Mouse (Mus musculus): ENCODE data around the gene Ngf. TPM values are rescaled to one million over a fixed set of nuclear protein-coding genes. Genes with fewer than 3 reads are reported as not detected.

The Ngf gene
- polyA plus RNA-seq, 1 experiment from 2014 or later, result 0.92 TPM

DNA sequence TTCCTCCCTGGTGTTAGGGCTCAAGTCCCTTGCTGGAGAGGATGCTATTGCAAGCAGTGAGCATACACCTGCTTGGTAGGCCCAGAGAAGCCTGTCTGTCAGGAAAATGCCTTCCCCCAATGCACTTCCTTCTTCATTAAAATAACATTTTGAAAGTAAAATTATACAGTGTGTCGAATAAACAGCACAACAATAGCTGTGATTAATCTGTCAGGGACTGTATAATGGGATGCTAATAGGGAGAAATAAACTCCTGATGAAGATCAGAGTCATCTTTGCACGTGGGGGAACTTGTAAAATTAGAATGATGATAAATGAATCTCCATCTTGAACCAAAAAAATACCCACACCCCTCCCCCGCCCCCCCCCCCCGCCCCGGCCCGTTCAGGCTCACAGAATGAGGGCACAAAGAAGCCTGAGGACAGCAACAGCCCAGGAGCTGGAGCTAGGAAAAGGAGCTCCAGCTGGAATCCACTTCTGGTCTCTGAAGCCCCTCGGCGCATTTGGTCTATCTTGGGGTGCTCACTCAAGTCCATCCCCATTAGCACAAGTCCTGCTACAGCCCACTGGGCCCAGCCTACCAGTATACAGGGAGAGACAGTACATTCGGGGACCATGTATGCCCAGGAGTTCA lies 6.9 kb upstream of the Ngf start:
- no peak for ATAC-seq
- WGBS (ENCODE audit: insufficient replicate concordance), result 49% methylated on average over 8 of the region's 9 CpGs
- TF ChIP-seq EP300 (IDR thresholded peaks at IDR 0.05; ENCODE audit: low read depth), result no peak
- no peak for TF ChIP-seq CTCF (IDR thresholded peaks at IDR 0.05; ENCODE audit: low read depth)
- Histone ChIP-seq H3K9ac (replicated peaks) (no peak overlapping the region), H3K4me2 (ENCODE audit: low read depth, low read length) (no peak overlapping the region), H3K27me3 (ENCODE audit: insufficient read depth, low read length) (no peaks in the 10 kb centered on the region), H3K4me1 (ENCODE audit: insufficient read depth) (no peaks in the 10 kb centered on the region), H3K9me3 (ENCODE audit: low read length) (no peaks in the 10 kb centered on the region), H3K36me3 (replicated peaks; ENCODE audit: insufficient read depth, low read length) (no peaks in the 10 kb centered on the region), H3K27ac (ENCODE audit: low read depth) (no peak overlapping the region), H3K4me3 (ENCODE audit: low read depth, low read length) (no peak overlapping the region)
- DNase-seq, result no peak

DNA sequence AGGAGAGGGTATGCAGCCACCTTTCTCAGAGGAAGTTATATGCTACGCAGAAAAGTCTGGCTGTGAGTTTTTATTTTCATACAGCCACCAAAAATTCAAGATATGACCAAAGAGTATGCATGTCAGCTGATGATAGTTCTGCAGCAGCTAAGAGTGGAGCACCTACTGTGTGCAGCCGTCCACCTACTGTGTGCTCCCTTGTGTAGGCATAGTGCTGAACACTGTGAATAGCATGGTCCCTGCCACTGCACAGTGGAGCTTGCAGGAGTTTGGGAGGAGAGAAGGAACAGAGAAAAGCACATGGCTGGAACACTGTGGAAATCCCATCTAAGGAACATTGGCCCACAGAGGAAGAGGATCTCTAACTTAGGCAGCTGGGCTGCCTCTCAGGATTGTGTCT lies 6.4 kb upstream of the Ngf start:
- Histone ChIP-seq H3K4me3 (ENCODE audit: low read depth, low read length) (no peak overlapping the region), H3K9me3 (ENCODE audit: low read length) (no peaks in the 10 kb centered on the region), H3K27me3 (ENCODE audit: insufficient read depth, low read length) (no peaks in the 10 kb centered on the region), H3K27ac (ENCODE audit: low read depth) (no peak overlapping the region), H3K36me3 (replicated peaks; ENCODE audit: insufficient read depth, low read length) (no peaks in the 10 kb centered on the region), H3K4me1 (ENCODE audit: insufficient read depth) (no peaks in the 10 kb centered on the region), H3K9ac (replicated peaks) (no peak overlapping the region), H3K4me2 (ENCODE audit: low read depth, low read length) (no peak overlapping the region)
- TF ChIP-seq CTCF (IDR thresholded peaks at IDR 0.05; ENCODE audit: low read depth), result no peak
- no peak for DNase-seq
- WGBS (ENCODE audit: insufficient replicate concordance), result 68% methylated on average over 2 of the region's 2 CpGs
- ATAC-seq, result no peak

DNA sequence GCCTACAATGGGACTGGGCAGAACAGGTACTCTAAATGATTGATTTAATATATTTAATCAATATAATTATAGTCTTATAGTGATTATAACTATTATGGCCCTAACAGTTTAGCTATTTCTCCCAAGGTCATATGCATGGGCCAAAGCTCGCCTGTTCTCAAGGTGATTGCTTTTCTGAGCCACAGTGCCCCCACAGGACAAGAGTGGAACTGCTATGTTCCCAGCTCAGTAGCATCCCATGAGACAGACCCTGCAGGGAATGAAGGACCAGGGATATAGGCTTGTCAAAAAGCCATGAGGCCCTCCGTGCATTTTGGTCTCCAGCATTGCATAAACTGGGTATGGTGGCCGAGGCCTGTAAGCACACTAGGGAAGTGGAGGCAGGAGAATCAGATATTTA lies 3.1 kb upstream of the Ngf start:
- Histone ChIP-seq H3K9ac (replicated peaks) (no peak overlapping the region), H3K9me3 (ENCODE audit: low read length) (no peaks in the 10 kb centered on the region), H3K27ac (ENCODE audit: low read depth) (no peak overlapping the region), H3K4me2 (ENCODE audit: low read depth, low read length) (no peak overlapping the region), H3K36me3 (replicated peaks; ENCODE audit: insufficient read depth, low read length) (no peaks in the 10 kb centered on the region), H3K27me3 (ENCODE audit: insufficient read depth, low read length) (peaks cover 17% of the 10 kb centered on the region), H3K4me3 (ENCODE audit: low read depth, low read length) (no peak overlapping the region), H3K4me1 (ENCODE audit: insufficient read depth) (no peaks in the 10 kb centered on the region)
- no peak for ATAC-seq
- TF ChIP-seq EP300 (IDR thresholded peaks at IDR 0.05; ENCODE audit: low read depth) (no peak), CTCF (IDR thresholded peaks at IDR 0.05; ENCODE audit: low read depth) (peak; percentile 76)
- 19% methylated on average over 3 of the region's 3 CpGs for WGBS (ENCODE audit: insufficient replicate concordance)
- DNase-seq, result peak; percentile 49

DNA sequence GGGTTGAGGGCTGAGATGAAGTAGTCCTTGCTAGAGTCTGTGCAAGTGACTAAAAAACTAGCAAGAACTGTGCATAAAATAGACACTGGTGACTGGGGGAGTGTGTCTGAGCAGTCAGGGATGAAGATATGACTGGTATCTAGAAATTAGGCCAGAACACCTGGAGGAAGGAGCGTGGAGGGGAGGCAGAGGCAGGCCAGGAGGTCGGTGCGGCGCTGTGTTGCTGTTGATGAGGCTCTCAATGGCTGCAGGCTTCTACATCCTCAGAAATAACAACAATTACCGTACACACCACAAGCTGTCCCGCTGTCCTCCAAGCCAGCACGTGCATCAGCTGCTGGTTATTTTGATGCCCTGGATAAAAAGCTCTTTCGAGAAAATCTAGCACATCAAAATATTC lies 2.6 kb upstream of the Ngf start:
- DNase-seq (no peak), ATAC-seq (no peak)
- no peak overlapping the region for H3K4me2 ChIP-seq (ENCODE audit: low read depth, low read length)
- TF ChIP-seq CTCF (IDR thresholded peaks at IDR 0.05; ENCODE audit: low read depth) (no peak), EP300 (IDR thresholded peaks at IDR 0.05; ENCODE audit: low read depth) (no peak)
- 76% methylated on average over 8 of the region's 8 CpGs for WGBS (ENCODE audit: insufficient replicate concordance)
- H3K4me1 ChIP-seq (ENCODE audit: insufficient read depth), result no peaks in the 10 kb centered on the region
- H3K27me3 ChIP-seq (ENCODE audit: insufficient read depth, low read length), result peaks cover 17% of the 10 kb centered on the region
- no peak overlapping the region for H3K4me3 ChIP-seq (ENCODE audit: low read depth, low read length)
- no peak overlapping the region for H3K27ac ChIP-seq (ENCODE audit: low read depth)
- no peaks in the 10 kb centered on the region for H3K36me3 ChIP-seq (replicated peaks; ENCODE audit: insufficient read depth, low read length)
- H3K9ac ChIP-seq (replicated peaks), result no peak overlapping the region
- no peaks in the 10 kb centered on the region for H3K9me3 ChIP-seq (ENCODE audit: low read length)

DNA sequence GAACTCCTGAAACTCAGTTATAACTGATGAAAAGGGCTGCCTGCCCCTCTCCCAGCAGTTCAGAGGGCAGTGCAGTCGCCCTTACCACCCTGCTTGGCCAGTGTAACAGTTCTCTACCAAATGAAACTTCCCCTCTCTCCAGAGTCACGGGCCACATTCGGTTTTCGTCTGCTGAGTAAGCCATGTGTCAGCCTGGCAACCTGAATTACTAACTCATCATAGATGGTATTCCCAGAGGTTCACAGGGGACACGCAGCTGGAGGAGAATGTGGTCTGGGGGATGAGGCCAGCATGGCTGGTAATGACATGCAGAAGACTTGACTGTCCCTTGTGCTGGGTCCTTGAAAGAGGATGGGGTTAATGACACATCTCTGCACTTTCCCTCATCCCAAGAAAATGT lies 1.5 kb downstream of the Ngf start:
- 54% methylated on average over 5 of the region's 5 CpGs for WGBS (ENCODE audit: insufficient replicate concordance)
- no peaks in the 10 kb centered on the region for H3K36me3 ChIP-seq (replicated peaks; ENCODE audit: insufficient read depth, low read length)
- no peaks in the 10 kb centered on the region for H3K9me3 ChIP-seq (ENCODE audit: low read length)
- H3K4me3 ChIP-seq (ENCODE audit: low read depth, low read length), result no peak overlapping the region
- H3K27ac ChIP-seq (ENCODE audit: low read depth), result no peak overlapping the region
- TF ChIP-seq CTCF (IDR thresholded peaks at IDR 0.05; ENCODE audit: low read depth), result no peak
- TF ChIP-seq EP300 (IDR thresholded peaks at IDR 0.05; ENCODE audit: low read depth), result no peak
- ATAC-seq (no peak), DNase-seq (no peak)
- H3K27me3 ChIP-seq (ENCODE audit: insufficient read depth, low read length), result peaks cover 17% of the 10 kb centered on the region
- H3K4me2 ChIP-seq (ENCODE audit: low read depth, low read length), result no peak overlapping the region
- H3K9ac ChIP-seq (replicated peaks), result no peak overlapping the region
- H3K4me1 ChIP-seq (ENCODE audit: insufficient read depth), result no peaks in the 10 kb centered on the region

DNA sequence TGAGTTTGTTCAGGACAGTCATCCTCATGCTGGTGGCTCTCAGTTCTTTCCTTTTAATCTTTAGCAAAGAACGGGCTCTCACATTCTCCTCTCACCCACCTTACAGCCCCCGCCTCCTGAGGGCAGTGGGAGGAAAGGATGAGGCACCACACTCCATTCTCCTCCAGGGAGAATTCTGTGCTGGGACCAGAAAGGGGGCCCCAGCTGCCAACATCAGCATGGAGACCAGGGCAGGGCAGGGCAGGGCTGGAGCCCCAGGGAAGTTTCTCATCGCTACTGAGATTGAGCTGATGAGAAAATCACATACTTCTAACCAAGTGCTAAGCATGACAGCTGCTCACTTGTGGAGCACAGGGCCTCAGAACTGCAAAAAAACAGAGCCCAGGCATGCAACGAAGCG lies 2.1 kb downstream of the Ngf start:
- 50% methylated on average over 5 of the region's 5 CpGs for WGBS (ENCODE audit: insufficient replicate concordance)
- no peak for DNase-seq
- Histone ChIP-seq H3K27me3 (ENCODE audit: insufficient read depth, low read length) (peaks cover 17% of the 10 kb centered on the region), H3K4me1 (ENCODE audit: insufficient read depth) (no peaks in the 10 kb centered on the region), H3K4me2 (ENCODE audit: low read depth, low read length) (no peak overlapping the region), H3K9ac (replicated peaks) (no peak overlapping the region), H3K36me3 (replicated peaks; ENCODE audit: insufficient read depth, low read length) (no peaks in the 10 kb centered on the region), H3K9me3 (ENCODE audit: low read length) (no peaks in the 10 kb centered on the region), H3K27ac (ENCODE audit: low read depth) (no peak overlapping the region), H3K4me3 (ENCODE audit: low read depth, low read length) (no peak overlapping the region)
- TF ChIP-seq CTCF (IDR thresholded peaks at IDR 0.05; ENCODE audit: low read depth) (no peak), EP300 (IDR thresholded peaks at IDR 0.05; ENCODE audit: low read depth) (no peak)
- ATAC-seq, result no peak
